Mouse (Mus musculus) megakaryocyte, embryonic 14.5 days (primary cell): ENCODE data around the gene Acat3.

Experiments
- FLI1 ChIP-seq: IDR thresholded peaks from 2 replicates; pipeline ENCODE4 v1.6.1; 2012; ENCODE audit warnings: low read length, inconsistent platforms, mixed read lengths
- GATA1 ChIP-seq: IDR thresholded peaks from 3 replicates; pipeline ENCODE4 v1.6.1; 2012; ENCODE audit warnings: mixed read lengths, low read length, inconsistent platforms, borderline replicate concordance

DNA sequence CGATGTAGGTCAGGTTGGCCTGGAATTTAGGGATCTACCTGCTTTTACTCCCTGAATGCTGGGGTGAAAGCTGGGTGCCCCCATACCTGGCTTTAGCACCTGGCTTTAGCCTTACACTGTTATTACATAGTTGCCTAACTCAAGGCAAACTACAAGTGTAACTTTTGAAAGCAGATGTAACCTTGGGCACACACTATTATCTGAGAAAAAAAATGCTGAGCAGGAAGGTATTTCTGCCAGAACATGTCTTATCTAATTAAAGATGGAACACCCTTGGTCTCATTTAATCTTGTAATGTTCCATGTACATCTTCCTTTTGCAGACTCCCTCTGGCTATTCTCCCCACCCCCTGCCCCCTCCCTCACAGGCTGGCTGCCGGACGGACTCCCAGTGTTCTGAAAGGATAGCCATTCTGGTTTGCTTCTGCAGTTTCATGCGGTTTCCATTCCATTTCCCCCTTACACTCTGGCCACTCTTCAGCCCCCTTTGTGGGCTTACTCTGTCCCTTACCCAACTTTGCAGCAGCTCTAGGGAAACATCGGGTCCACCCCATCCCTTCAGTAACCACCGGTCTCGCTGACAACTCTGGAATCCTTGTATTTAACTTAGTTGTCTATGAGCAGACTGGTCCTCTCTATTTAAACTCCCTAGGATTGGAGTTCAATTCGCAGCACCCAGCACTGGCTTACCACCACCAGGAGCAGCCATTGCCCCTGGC is 1.3 kb upstream of the Acat3 start:
- no peak for TF ChIP-seq GATA1
- TF ChIP-seq FLI1: no peak
